In genomic region chr16:45158522-45159388, GRCm38 (mm10) we compare ENCODE assay signal across 8 mouse cellular contexts. TPM values are rescaled to one million over a fixed set of nuclear protein-coding genes. Genes with fewer than 3 reads are reported as not detected.
DNase-seq lines count a peak whose midpoint lies in the region; ATAC-seq and TF ChIP-seq lines count a peak whose summit lies in the region.

TSS of gene Slc35a5 (minus strand) at chr16:45158706.
TSS of gene Atg3 (plus strand) at chr16:45158785.

- peaks cover 2% of the 10 kb centered on the region; the same call in 1 of the 2 replicates for H3K79me2 ChIP-seq in heart, adult 2 months (replicated peaks; ENCODE audit: control insufficient read depth, insufficient read depth, low read length)

- TF ChIP-seq CTCF in heart, adult 2 months (IDR thresholded peaks at IDR 0.05) = no peak

- intact Hi-C loops in heart, adult 2 months (cut with DNase I) = loop anchor here (5.0 kb wide), 1 partner anchor 61 kb away; no protein-coding TSS in a partner anchor

- no peaks in the 10 kb centered on the region for H3K9me3 ChIP-seq in embryonic facial prominence, embryonic 14.5 days (ENCODE audit: control insufficient read depth, low read length)
- no peaks in the 10 kb centered on the region for H3K9me3 ChIP-seq in limb, embryonic 13.5 days
- no peaks in the 10 kb centered on the region for H3K9me3 ChIP-seq in midbrain, embryonic 16.5 days (replicated peaks; ENCODE audit: control insufficient read depth, low read length, poor library complexity, severe bottlenecking)

- H3K9ac ChIP-seq in embryonic facial prominence, embryonic 14.5 days (ENCODE audit: low read depth, low read length) = peak within 1 kb of the TSS; percentile 86
- H3K9ac ChIP-seq in heart, adult 2 months (ENCODE audit: low read depth, low read length) = peak within 1 kb of the TSS; percentile 94
- H3K9ac ChIP-seq in limb, embryonic 13.5 days = peak within 1 kb of the TSS; percentile 88
- peak within 1 kb of the TSS; percentile 93 for H3K9ac ChIP-seq in midbrain, embryonic 16.5 days (ENCODE audit: low read depth, low read length)

- peak; percentile 80; the same call in 1 of the 2 replicates for TF ChIP-seq POLR2A in heart, adult 2 months (IDR thresholded peaks at IDR 0.05; ENCODE audit: insufficient read depth, low read depth, low read length)

- under 1% methylated on average over 31 of the region's 64 CpGs for WGBS in embryonic facial prominence, embryonic 14.5 days
- WGBS in heart, adult 2 months = under 1% methylated on average over 64 of the region's 64 CpGs
- under 1% methylated on average over 57 of the region's 64 CpGs for WGBS in limb, embryonic 13.5 days
- WGBS in midbrain, embryonic 16.5 days = under 1% methylated on average over 63 of the region's 64 CpGs

- H3K27me3 ChIP-seq in embryonic facial prominence, embryonic 14.5 days (replicated peaks; ENCODE audit: control insufficient read depth, insufficient read depth, low read length) = no peaks in the 10 kb centered on the region
- no peaks in the 10 kb centered on the region for H3K27me3 ChIP-seq in heart, adult 2 months (ENCODE audit: control insufficient read depth, insufficient read depth, low read length)
- no peaks in the 10 kb centered on the region for H3K27me3 ChIP-seq in limb, embryonic 13.5 days
- H3K27me3 ChIP-seq in midbrain, embryonic 16.5 days (ENCODE audit: control insufficient read depth, insufficient read depth, low read depth, low read length) = no peaks in the 10 kb centered on the region

- peak; percentile 46; the same call in 1 of the 2 replicates for TF ChIP-seq EP300 in heart, adult 2 months (IDR thresholded peaks at IDR 0.05; ENCODE audit: insufficient read depth, low read depth, low read length)

- peak within 1 kb of the TSS; percentile 88 for H3K27ac ChIP-seq in embryonic facial prominence, embryonic 14.5 days (replicated peaks; ENCODE audit: low read depth, low read length)
- H3K27ac ChIP-seq in heart, adult 2 months = peak within 1 kb of the TSS; percentile 86
- H3K27ac ChIP-seq in limb, embryonic 13.5 days = peak within 1 kb of the TSS; percentile 85
- H3K27ac ChIP-seq in midbrain, embryonic 16.5 days (ENCODE audit: low read length) = peak within 1 kb of the TSS; percentile 92

- ATAC-seq in embryonic facial prominence, embryonic 14.5 days (ENCODE audit: low read depth) = peak; percentile 98
- ATAC-seq in limb, embryonic 13.5 days (ENCODE audit: low FRiP score, low read depth) = peak; percentile 99
- peak; percentile 98 for ATAC-seq in midbrain, embryonic 16.5 days

- H3K36me3 ChIP-seq in embryonic facial prominence, embryonic 14.5 days (ENCODE audit: control insufficient read depth, insufficient read depth, low read length) = 0 out of 2 replicates have a peak, but pooled peaks cover 4% of the 10 kb centered on the region
- H3K36me3 ChIP-seq in heart, adult 2 months (ENCODE audit: control insufficient read depth, insufficient read depth, low read length) = peaks cover 7% of the 10 kb centered on the region
- peaks cover 3% of the 10 kb centered on the region for H3K36me3 ChIP-seq in limb, embryonic 13.5 days
- H3K36me3 ChIP-seq in midbrain, embryonic 16.5 days (ENCODE audit: control insufficient read depth, insufficient read depth, low read length) = peaks cover 2% of the 10 kb centered on the region; the same call in 1 of the 2 replicates

- H3K4me2 ChIP-seq in embryonic facial prominence, embryonic 14.5 days (ENCODE audit: low read depth, low read length) = peak within 1 kb of the TSS; percentile 73
- peak within 1 kb of the TSS; percentile 83 for H3K4me2 ChIP-seq in limb, embryonic 13.5 days (replicated peaks)
- peak within 1 kb of the TSS; percentile 89 for H3K4me2 ChIP-seq in midbrain, embryonic 16.5 days (ENCODE audit: low read length)

- peaks cover 14% of the 10 kb centered on the region for H3K4me1 ChIP-seq in embryonic facial prominence, embryonic 14.5 days (ENCODE audit: control insufficient read depth, insufficient read depth, low read length)
- H3K4me1 ChIP-seq in heart, adult 2 months (ENCODE audit: control insufficient read depth, insufficient read depth, low read length) = 0 out of 2 replicates have a peak, but pooled peaks cover 3% of the 10 kb centered on the region
- peaks cover 17% of the 10 kb centered on the region for H3K4me1 ChIP-seq in limb, embryonic 13.5 days
- H3K4me1 ChIP-seq in midbrain, embryonic 16.5 days (ENCODE audit: control insufficient read depth, insufficient read depth, low read length) = peaks cover 25% of the 10 kb centered on the region

- H3K4me3 ChIP-seq in embryonic facial prominence, embryonic 14.5 days (ENCODE audit: low read depth, low read length) = peak within 1 kb of the TSS; percentile 81
- H3K4me3 ChIP-seq in heart, adult 2 months = peak within 1 kb of the TSS; percentile 78
- H3K4me3 ChIP-seq in limb, embryonic 13.5 days = peak within 1 kb of the TSS; percentile 89
- H3K4me3 ChIP-seq in midbrain, embryonic 16.5 days (ENCODE audit: low read depth, low read length) = peak within 1 kb of the TSS; percentile 95

- DNase-seq in 3T3-L1 (ENCODE audit: low read depth, low spot score) = peak; percentile 98
- DNase-seq in adrenal gland, postnatal 4 days (ENCODE audit: low spot score in 2 of 2) = peak; percentile 84 to 93
- DNase-seq in embryonic facial prominence, embryonic 14.5 days (ENCODE audit: low spot score) = peak; percentile 99
- DNase-seq in heart, adult 2 months = peak; percentile 95 to 97
- DNase-seq in kidney, adult 8-10 months = peak; percentile 94 to 96
- peak; percentile 87 to 96 for DNase-seq in spleen, postnatal 10 days (ENCODE audit: low spot score in 2 of 2)

RNA-seq across cellular contexts. Expression of gene Slc35a5, which starts in this region (rescaled TPM):
- 10 to 100 TPM; 28.9 to 30.6 TPM for total RNA-seq in adrenal gland, postnatal 4 days (2021)
- 17.1 TPM in 2 replicates for polyA plus RNA-seq in embryonic facial prominence, embryonic 14.5 days (2014; fragmentation: Nextera tagmentation; extraction: Ambion mirVana)
- total RNA-seq in heart, adult 2 months (2021) = 10 to 100 TPM in 1 of 2 experiments, 1 to 10 TPM in 1; 9.5 to 11.1 TPM
- 8.0 and 12.9 TPM in 2 replicates for polyA plus RNA-seq in heart, adult 2 months (2012; rRNA removed)
- 15.5 and 15.6 TPM in 2 replicates for polyA plus RNA-seq in limb, embryonic 13.5 days (2015; fragmentation: Nextera tagmentation; extraction: Ambion mirVana)
- 34.5 and 38.3 TPM in 2 replicates for polyA plus RNA-seq in midbrain, embryonic 16.5 days (2015; fragmentation: Nextera tagmentation; extraction: Ambion mirVana)

RNA-seq across cellular contexts. Expression of gene Atg3, which starts in this region (rescaled TPM):
- 10 to 100 TPM; 37.6 to 40.1 TPM for total RNA-seq in adrenal gland, postnatal 4 days (2021)
- polyA plus RNA-seq in embryonic facial prominence, embryonic 14.5 days (2014; fragmentation: Nextera tagmentation; extraction: Ambion mirVana) = 38.2 and 40.0 TPM in 2 replicates
- 10 to 100 TPM; 19.1 to 22.7 TPM for total RNA-seq in heart, adult 2 months (2021)
- polyA plus RNA-seq in heart, adult 2 months (2012; rRNA removed) = 7.6 and 11.1 TPM in 2 replicates
- polyA plus RNA-seq in limb, embryonic 13.5 days (2015; fragmentation: Nextera tagmentation; extraction: Ambion mirVana) = 33.0 and 34.2 TPM in 2 replicates
- 47.5 and 47.9 TPM in 2 replicates for polyA plus RNA-seq in midbrain, embryonic 16.5 days (2015; fragmentation: Nextera tagmentation; extraction: Ambion mirVana)

Comparison
In these comparisons a context has a peak if more than half of its experiments do, and no peak if none do; other contexts are left out.
1. Peak in every context shown above with its lines: DNase-seq, ATAC-seq, H3K4me3 ChIP-seq and H3K27ac ChIP-seq.